8 mouse cellular contexts compared by ENCODE assay signal in genomic region chr12:113152272-113152661, GRCm38 (mm10). TPM values are rescaled to one million over a fixed set of nuclear protein-coding genes. Genes with fewer than 3 reads are reported as not detected.
DNase-seq lines count a peak whose midpoint lies in the region; ATAC-seq and TF ChIP-seq lines count a peak whose summit lies in the region.

No protein-coding gene starts in this region.

- peak overlapping the region; percentile 96 for H3K4me3 ChIP-seq in ES-Bruce4 (ENCODE audit: low read depth, low read length)
- peak overlapping the region; percentile 77 for H3K4me3 ChIP-seq in brown adipose tissue, adult 24 weeks (ENCODE audit: insufficient read depth, low read depth, low read length)
- H3K4me3 ChIP-seq in heart, embryonic 13.5 days, result peak overlapping the region; percentile 57
- peak overlapping the region; percentile 55 for H3K4me3 ChIP-seq in limb, embryonic 13.5 days
- peak overlapping the region; percentile 30 for H3K4me3 ChIP-seq in midbrain, embryonic 15.5 days

- TF ChIP-seq POLR2A in ES-Bruce4 (IDR thresholded peaks at IDR 0.05; ENCODE audit: insufficient read depth, low read length), result no peak

- TF ChIP-seq EP300 in ES-Bruce4 (IDR thresholded peaks at IDR 0.05; ENCODE audit: insufficient read depth, low read depth, low read length), result no peak

- no peak overlapping the region for H3K27ac ChIP-seq in ES-Bruce4 (ENCODE audit: insufficient read depth, low read length)
- H3K27ac ChIP-seq in brown adipose tissue, adult 24 weeks (replicated peaks; ENCODE audit: low read depth, low read length), result peak overlapping the region; percentile 61
- no peak overlapping the region for H3K27ac ChIP-seq in heart, embryonic 13.5 days (replicated peaks)
- no peak overlapping the region for H3K27ac ChIP-seq in limb, embryonic 13.5 days
- H3K27ac ChIP-seq in midbrain, embryonic 15.5 days, result no peak overlapping the region

- H3K4me2 ChIP-seq in heart, embryonic 13.5 days, result peak overlapping the region; percentile 84
- peak overlapping the region; percentile 85 for H3K4me2 ChIP-seq in limb, embryonic 13.5 days (replicated peaks)
- H3K4me2 ChIP-seq in midbrain, embryonic 15.5 days, result peak overlapping the region; percentile 55

- TF ChIP-seq CTCF in ES-Bruce4 (IDR thresholded peaks at IDR 0.05; ENCODE audit: low read depth, low read length), result no peak

- H3K9ac ChIP-seq in ES-Bruce4 (ENCODE audit: low read depth, poor library complexity, severe bottlenecking), result peak overlapping the region; percentile 55
- H3K9ac ChIP-seq in heart, embryonic 13.5 days, result peak overlapping the region; percentile 82
- peak overlapping the region; percentile 59 for H3K9ac ChIP-seq in limb, embryonic 13.5 days
- H3K9ac ChIP-seq in midbrain, embryonic 15.5 days, result no peak overlapping the region

- no peak for DNase-seq in c-Kit-positive CD71-positive TER-119-positive erythroid progenitor cells, embryonic 14.5 days (ENCODE audit: low spot score)
- no peak for DNase-seq in cerebellum, adult 11 months
- no peak for DNase-seq in cerebellum, adult 8-10 months

- peaks cover 7% of the 10 kb centered on the region for H3K4me1 ChIP-seq in ES-Bruce4 (ENCODE audit: control insufficient read depth, insufficient read depth, low read length)
- peaks cover 10% of the 10 kb centered on the region; the same call in 1 of the 2 replicates for H3K4me1 ChIP-seq in brown adipose tissue, adult 24 weeks (ENCODE audit: control insufficient read depth, insufficient read depth, insufficient read length, low read length)
- peaks cover 74% of the 10 kb centered on the region for H3K4me1 ChIP-seq in heart, embryonic 13.5 days
- peaks cover 32% of the 10 kb centered on the region for H3K4me1 ChIP-seq in limb, embryonic 13.5 days
- H3K4me1 ChIP-seq in midbrain, embryonic 15.5 days, result peaks cover 29% of the 10 kb centered on the region

- no peaks in the 10 kb centered on the region for H3K9me3 ChIP-seq in ES-Bruce4 (replicated peaks; ENCODE audit: control insufficient read depth, insufficient read depth, low read length, poor library complexity, severe bottlenecking)
- no peaks in the 10 kb centered on the region for H3K9me3 ChIP-seq in heart, embryonic 13.5 days
- no peaks in the 10 kb centered on the region for H3K9me3 ChIP-seq in limb, embryonic 13.5 days
- no peaks in the 10 kb centered on the region for H3K9me3 ChIP-seq in midbrain, embryonic 15.5 days

- 13% methylated on average over 19 of the region's 19 CpGs for WGBS in heart, embryonic 13.5 days
- 15% methylated on average over 19 of the region's 19 CpGs for WGBS in limb, embryonic 13.5 days
- WGBS in midbrain, embryonic 15.5 days, result 29% methylated on average over 19 of the region's 19 CpGs

- no peaks in the 10 kb centered on the region for H3K27me3 ChIP-seq in ES-Bruce4 (ENCODE audit: control insufficient read depth, insufficient read depth, low read length, poor library complexity, severe bottlenecking)
- H3K27me3 ChIP-seq in heart, embryonic 13.5 days (replicated peaks), result no peaks in the 10 kb centered on the region
- peaks cover 67% of the 10 kb centered on the region for H3K27me3 ChIP-seq in limb, embryonic 13.5 days
- H3K27me3 ChIP-seq in midbrain, embryonic 15.5 days (replicated peaks), result peaks cover 26% of the 10 kb centered on the region; the same call in 1 of the 2 replicates

- H3K36me3 ChIP-seq in ES-Bruce4 (ENCODE audit: control insufficient read depth, insufficient read depth, low read length, poor library complexity, severe bottlenecking), result no peaks in the 10 kb centered on the region
- no peaks in the 10 kb centered on the region for H3K36me3 ChIP-seq in heart, embryonic 13.5 days
- no peaks in the 10 kb centered on the region for H3K36me3 ChIP-seq in limb, embryonic 13.5 days
- H3K36me3 ChIP-seq in midbrain, embryonic 15.5 days (replicated peaks), result no peaks in the 10 kb centered on the region

- ATAC-seq in heart, embryonic 13.5 days (ENCODE audit: extremely low read depth, insufficient number of reproducible peaks, low FRiP score, low TSS enrichment), result no peak
- no peak for ATAC-seq in limb, embryonic 13.5 days (ENCODE audit: low FRiP score, low read depth)
- no peak for ATAC-seq in midbrain, embryonic 15.5 days (replicated peaks)

RNA-seq across cellular contexts. Expression of gene Tedc1, which starts 4.0 kb away (rescaled TPM):
- 24.5 and 38.2 TPM in 2 replicates for polyA plus RNA-seq in ES-Bruce4 (2011; ENCODE audit: insufficient read depth, insufficient read length, low read depth, missing spikeins)
- polyA plus RNA-seq in brown adipose tissue, adult 24 weeks (2012; ENCODE audit: insufficient read depth, insufficient read length, missing spikeins), result not detected in 2 replicates
- polyA plus RNA-seq in heart, embryonic 13.5 days (2015; fragmentation: Nextera tagmentation; extraction: Ambion mirVana), result 20.6 and 21.8 TPM in 2 replicates
- polyA plus RNA-seq in limb, embryonic 13.5 days (2015; fragmentation: Nextera tagmentation; extraction: Ambion mirVana), result 35.5 and 36.6 TPM in 2 replicates
- 12.7 and 16.3 TPM in 2 replicates for polyA plus RNA-seq in midbrain, embryonic 15.5 days (2015; fragmentation: Nextera tagmentation; extraction: Ambion mirVana)

RNA-seq across cellular contexts. Expression of gene Crip1, which starts 6.2 kb away (rescaled TPM):
- 78.5 and 79.5 TPM in 2 replicates for polyA plus RNA-seq in ES-Bruce4 (2011; ENCODE audit: insufficient read depth, insufficient read length, low read depth, missing spikeins)
- polyA plus RNA-seq in brown adipose tissue, adult 24 weeks (2012; ENCODE audit: insufficient read depth, insufficient read length, missing spikeins), result 117 and 127 TPM in 2 replicates
- 408 and 464 TPM in 2 replicates for polyA plus RNA-seq in heart, embryonic 13.5 days (2015; fragmentation: Nextera tagmentation; extraction: Ambion mirVana)
- polyA plus RNA-seq in limb, embryonic 13.5 days (2015; fragmentation: Nextera tagmentation; extraction: Ambion mirVana), result 147 and 154 TPM in 2 replicates
- polyA plus RNA-seq in midbrain, embryonic 15.5 days (2015; fragmentation: Nextera tagmentation; extraction: Ambion mirVana), result 23.7 and 27.3 TPM in 2 replicates

RNA-seq across cellular contexts. Expression of gene Crip2, which starts 12.2 kb away (rescaled TPM):
- polyA plus RNA-seq in ES-Bruce4 (2011; ENCODE audit: insufficient read depth, insufficient read length, low read depth, missing spikeins), result 87.1 and 96.6 TPM in 2 replicates
- 29.0 and 29.8 TPM in 2 replicates for polyA plus RNA-seq in brown adipose tissue, adult 24 weeks (2012; ENCODE audit: insufficient read depth, insufficient read length, missing spikeins)
- polyA plus RNA-seq in heart, embryonic 13.5 days (2015; fragmentation: Nextera tagmentation; extraction: Ambion mirVana), result 1,302 and 1,499 TPM in 2 replicates
- 70.0 and 70.4 TPM in 2 replicates for polyA plus RNA-seq in limb, embryonic 13.5 days (2015; fragmentation: Nextera tagmentation; extraction: Ambion mirVana)
- 370 and 393 TPM in 2 replicates for polyA plus RNA-seq in midbrain, embryonic 15.5 days (2015; fragmentation: Nextera tagmentation; extraction: Ambion mirVana)

RNA-seq across cellular contexts. Expression of gene Tmem121, which starts 33.5 kb away (rescaled TPM):
- 4.8 and 5.2 TPM in 2 replicates for polyA plus RNA-seq in ES-Bruce4 (2011; ENCODE audit: insufficient read depth, insufficient read length, low read depth, missing spikeins)
- not detected in 2 replicates for polyA plus RNA-seq in brown adipose tissue, adult 24 weeks (2012; ENCODE audit: insufficient read depth, insufficient read length, missing spikeins)
- 2.8 and 3.1 TPM in 2 replicates for polyA plus RNA-seq in heart, embryonic 13.5 days (2015; fragmentation: Nextera tagmentation; extraction: Ambion mirVana)
- 21.2 and 23.4 TPM in 2 replicates for polyA plus RNA-seq in limb, embryonic 13.5 days (2015; fragmentation: Nextera tagmentation; extraction: Ambion mirVana)
- 44.9 and 50.6 TPM in 2 replicates for polyA plus RNA-seq in midbrain, embryonic 15.5 days (2015; fragmentation: Nextera tagmentation; extraction: Ambion mirVana)

RNA-seq across cellular contexts. Expression of gene Mta1, which starts 54.2 kb away (rescaled TPM):
- polyA plus RNA-seq in ES-Bruce4 (2011; ENCODE audit: insufficient read depth, insufficient read length, low read depth, missing spikeins), result 100 and 108 TPM in 2 replicates
- polyA plus RNA-seq in brown adipose tissue, adult 24 weeks (2012; ENCODE audit: insufficient read depth, insufficient read length, missing spikeins), result 19.6 and 20.6 TPM in 2 replicates
- 11.2 and 11.9 TPM in 2 replicates for polyA plus RNA-seq in heart, embryonic 13.5 days (2015; fragmentation: Nextera tagmentation; extraction: Ambion mirVana)
- 17.8 and 18.7 TPM in 2 replicates for polyA plus RNA-seq in limb, embryonic 13.5 days (2015; fragmentation: Nextera tagmentation; extraction: Ambion mirVana)
- 17.2 and 18.1 TPM in 2 replicates for polyA plus RNA-seq in midbrain, embryonic 15.5 days (2015; fragmentation: Nextera tagmentation; extraction: Ambion mirVana)

Comparison
In these comparisons a context has a peak if more than half of its experiments do, and no peak if none do; other contexts are left out.
1. H3K4me3 ChIP-seq: peak in every context shown above with its lines; median percentile 96 in ES-Bruce4; 77 in brown adipose tissue, adult 24 weeks; 57 in heart, embryonic 13.5 days; 55 in limb, embryonic 13.5 days; 30 in midbrain, embryonic 15.5 days.
2. RNA of gene Tedc1, which starts 4.0 kb away (polyA plus RNA-seq): 35.5 to 36.6 TPM in limb, embryonic 13.5 days, 24.5 to 38.2 TPM in ES-Bruce4, 20.6 to 21.8 TPM in heart, embryonic 13.5 days and 12.7 to 16.3 TPM in midbrain, embryonic 15.5 days; not detected in brown adipose tissue, adult 24 weeks; every median in the first group is over 10 times any median in the second.
3. Peak in every context shown above with its lines, with median percentiles within 50 percentile points of each other: H3K4me2 ChIP-seq.